Mouse (Mus musculus): ENCODE measurements around the gene Ccdc71.
A peak's percentile ranks its signal among the peaks of the same experiment; 100 is the strongest.

The Ccdc71 gene

GRCm38 (mm10) chr9:108459939-108460318 is 398 bp upstream of the Ccdc71 start:
- no peak for DNase-seq

DNA sequence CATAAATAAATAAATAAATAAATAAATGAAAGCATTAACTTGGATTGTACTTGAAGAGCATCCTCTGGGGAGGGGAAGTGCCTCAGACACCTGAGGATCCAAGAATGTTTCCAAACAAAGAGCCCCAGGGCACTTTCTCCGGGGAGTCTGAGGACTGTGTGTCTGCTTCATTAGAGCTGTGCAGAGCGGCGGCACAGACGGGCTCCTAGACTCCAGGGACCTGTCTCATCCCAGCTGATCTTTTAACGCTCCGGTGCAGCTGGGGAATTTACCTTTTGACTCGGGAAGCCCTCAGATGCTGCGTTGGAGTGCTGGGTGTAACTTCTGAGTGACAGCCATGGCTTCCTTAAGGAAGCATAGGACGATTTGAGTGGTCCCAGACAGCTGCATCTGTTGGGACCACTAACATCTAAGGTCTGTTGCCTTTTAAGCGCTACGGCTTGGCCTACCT is 879 bp downstream of the Ccdc71 start, which contains the start of gene Klhdc8b:
Gene Klhdc8b, minus strand, starts transcription at position 401 of the 451 bp plus-strand sequence.
- peak; percentile 38 to 71 for DNase-seq

- DNase-seq: no peak
These were observed 1.3 kb downstream of the Ccdc71 start for GRCm38 (mm10) chr9:108461675-108462074.

DNA sequence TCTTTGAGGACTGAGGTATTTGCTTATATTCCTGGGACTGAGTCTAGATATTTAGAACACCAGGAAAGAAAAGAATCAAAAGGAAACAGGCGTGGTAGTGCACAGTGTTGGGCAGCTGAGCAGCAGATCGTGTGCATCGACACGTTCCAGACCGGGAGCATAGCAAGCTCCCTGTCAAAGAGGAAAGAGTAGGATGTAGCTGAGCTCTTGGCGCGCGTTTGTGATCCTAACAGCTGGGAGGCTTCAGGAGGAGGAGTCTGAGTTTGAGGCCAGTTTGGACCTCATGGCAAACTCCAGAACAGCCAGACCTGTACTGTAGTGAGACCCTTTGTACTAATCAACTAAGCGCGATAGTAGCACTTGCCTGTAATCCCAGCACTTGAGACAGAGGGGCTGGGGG is 1.9 kb downstream of the Ccdc71 start:
- peak in 1 of 2 experiments; percentile 29 for DNase-seq

GRCm38 (mm10) chr9:108463713-108464112 is 3.4 kb downstream of the Ccdc71 start:
- DNase-seq: no peak

DNA sequence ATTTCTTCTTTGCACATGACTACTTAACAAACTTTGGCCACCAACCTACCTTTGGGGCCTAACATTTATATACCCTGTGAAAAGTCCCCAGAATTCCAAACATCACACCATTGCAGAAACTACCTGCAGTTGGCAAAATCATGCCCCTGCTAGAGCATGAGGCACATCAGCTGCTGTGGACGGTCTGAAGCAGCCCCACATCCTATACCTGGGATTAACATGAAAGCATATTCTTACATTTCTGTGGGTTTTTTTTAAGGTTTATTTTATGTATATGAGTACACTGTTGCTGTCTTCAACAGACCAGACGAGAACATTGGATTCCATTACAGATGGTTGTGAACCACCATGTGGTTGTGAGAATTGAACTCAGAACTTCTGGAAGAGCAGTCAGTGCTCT is 5.9 kb downstream of the Ccdc71 start:
- DNase-seq: no peak

GRCm38 (mm10) chr9:108469430-108469829 is 9.1 kb downstream of the Ccdc71 start:
- peak in 1 of 2 experiments; percentile 18 for DNase-seq

DNA sequence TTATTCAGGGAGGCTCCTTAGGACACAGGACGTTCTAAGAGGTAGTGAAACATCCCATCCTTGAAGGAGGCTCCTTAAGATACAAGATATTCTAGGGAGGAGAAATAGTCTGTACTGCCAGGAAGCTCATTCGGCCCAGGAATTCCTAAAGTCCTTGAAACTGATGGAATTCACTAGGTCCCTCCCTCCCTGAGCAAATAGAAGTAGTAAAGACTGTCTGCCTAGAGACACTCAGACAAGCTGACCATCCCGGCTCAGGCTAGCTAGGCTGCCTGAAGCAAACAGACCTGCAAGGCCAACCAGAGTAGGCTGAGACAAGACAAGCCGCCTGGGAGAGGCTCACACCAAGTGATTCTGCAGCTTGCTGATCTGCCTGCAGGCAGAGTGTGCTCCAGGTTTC is 9.5 kb downstream of the Ccdc71 start:
- peak in 1 of 2 experiments; percentile 21 for DNase-seq

DNA sequence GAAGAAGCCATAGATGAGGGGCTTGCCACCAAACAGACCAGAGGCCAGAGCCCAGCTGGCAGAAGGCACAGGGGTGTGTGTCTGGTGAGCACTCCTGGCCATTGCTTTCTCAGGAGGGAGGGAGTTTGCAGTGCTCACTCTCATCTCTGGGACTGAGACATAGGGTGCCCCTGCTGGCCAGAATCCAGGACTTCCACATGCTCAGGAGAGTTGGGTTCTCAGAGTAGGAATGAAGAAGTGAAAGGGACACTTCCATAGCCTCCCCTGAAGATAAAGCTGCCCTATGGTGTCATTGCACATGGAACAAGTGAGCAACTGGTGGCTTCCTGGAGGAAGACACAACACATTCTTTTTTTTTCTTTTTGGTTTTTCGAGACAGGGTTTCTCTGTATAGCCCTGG is 14.2 kb downstream of the Ccdc71 start:
- no peak for DNase-seq

DNA sequence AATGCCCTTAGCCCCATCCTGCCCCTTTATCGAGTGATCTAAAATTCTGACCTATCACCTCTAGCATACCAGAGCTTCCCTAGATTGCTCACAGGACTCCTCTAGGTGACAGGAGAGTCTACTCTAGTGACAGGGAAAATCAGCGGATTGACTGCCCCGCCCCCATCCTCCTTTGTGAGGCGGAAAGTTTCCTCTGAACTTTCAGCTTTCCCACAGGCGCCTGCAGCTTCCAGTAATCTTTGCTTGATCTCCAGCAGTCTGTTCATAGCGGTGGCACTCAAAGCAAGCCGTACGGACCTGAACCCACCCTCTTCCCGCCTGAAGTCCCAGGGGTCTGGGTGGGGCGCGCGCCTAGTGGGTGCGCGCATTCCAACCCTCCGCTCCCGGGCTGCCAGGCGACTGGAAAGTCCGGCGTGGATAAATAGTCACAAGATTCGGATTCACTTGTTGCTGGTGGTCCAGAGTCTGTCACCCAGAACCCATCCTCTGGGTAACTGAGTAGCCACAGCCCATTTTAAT is 18.4 kb downstream of the Ccdc71 start:
- peak; percentile 87 to 91 for DNase-seq

- DNase-seq: peak in 1 of 2 experiments; percentile 32
These were observed 18.9 kb downstream of the Ccdc71 start for GRCm38 (mm10) chr9:108479241-108479640.

- peak; percentile 43 to 54 for DNase-seq
These were observed 19.5 kb downstream of the Ccdc71 start, which contains the start of gene Lamb2 for GRCm38 (mm10) chr9:108479721-108480351. Gene Lamb2, plus strand, starts transcription at chr9:108479736.

GRCm38 (mm10) chr9:108480813-108481519 is 20.6 kb downstream of the Ccdc71 start:
- DNase-seq: peak in 1 of 2 experiments; percentile 34

- peak in 1 of 2 experiments; percentile 33 for DNase-seq
These were observed 21.3 kb downstream of the Ccdc71 start for GRCm38 (mm10) chr9:108481520-108482210.

DNA sequence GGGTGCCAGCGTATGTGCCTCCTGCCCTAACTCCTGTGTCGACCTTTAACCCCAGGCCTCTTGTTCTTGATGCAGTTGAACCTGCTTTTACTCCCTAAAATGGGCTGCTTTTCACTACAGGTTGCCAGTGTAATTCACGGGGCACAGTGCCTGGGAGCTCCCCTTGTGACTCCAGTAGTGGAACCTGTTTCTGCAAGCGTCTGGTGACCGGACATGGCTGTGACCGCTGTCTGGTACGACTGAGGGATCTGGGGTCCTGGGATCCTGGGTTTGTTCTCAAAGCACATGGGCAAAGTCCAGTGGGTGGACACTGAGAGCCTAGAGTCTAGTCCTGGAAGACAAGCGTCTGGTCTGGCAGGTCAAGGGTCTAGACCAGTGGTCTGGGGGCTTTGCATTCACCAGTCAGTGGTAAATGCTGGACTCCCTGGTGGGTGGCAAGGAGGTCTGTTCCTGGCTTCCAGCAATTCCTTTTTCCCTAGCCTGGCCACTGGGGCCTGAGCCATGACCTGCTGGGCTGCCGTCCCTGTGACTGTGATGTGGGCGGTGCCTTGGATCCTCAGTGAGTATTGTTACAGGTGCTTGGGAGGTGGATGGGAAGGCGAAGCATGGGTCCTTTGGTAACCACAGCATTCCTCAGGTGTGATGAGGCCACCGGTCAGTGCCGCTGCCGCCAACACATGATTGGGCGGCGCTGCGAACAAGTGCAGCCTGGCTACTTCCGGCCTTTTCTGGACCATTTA is 22.9 kb downstream of the Ccdc71 start:
- peak in 1 of 2 experiments; percentile 31 for DNase-seq

DNA sequence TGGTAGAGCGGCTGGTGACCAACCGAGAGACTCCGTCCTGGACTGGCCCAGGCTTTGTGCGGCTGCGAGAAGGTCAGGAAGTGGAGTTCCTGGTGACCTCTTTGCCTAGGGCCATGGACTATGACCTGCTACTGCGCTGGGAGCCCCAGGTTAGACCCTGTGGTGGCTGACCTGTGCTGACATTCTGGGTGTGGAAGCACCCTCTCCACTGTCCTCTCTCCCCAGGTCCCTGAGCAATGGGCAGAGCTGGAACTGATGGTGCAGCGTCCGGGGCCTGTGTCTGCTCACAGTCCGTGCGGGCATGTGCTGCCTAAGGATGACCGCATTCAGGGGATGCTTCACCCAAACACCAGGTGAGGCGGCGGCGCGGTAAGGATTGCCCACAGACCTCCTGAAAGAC is 23.7 kb downstream of the Ccdc71 start:
- peak in 1 of 2 experiments; percentile 34 for DNase-seq

- DNase-seq: peak in 1 of 2 experiments; percentile 31
These were observed 25.1 kb downstream of the Ccdc71 start for GRCm38 (mm10) chr9:108485301-108485875.

GRCm38 (mm10) chr9:108486973-108487530 is 26.7 kb downstream of the Ccdc71 start:
- DNase-seq: peak in 1 of 2 experiments; percentile 38

- DNase-seq: peak in 1 of 2 experiments; percentile 43
These were observed 28.1 kb downstream of the Ccdc71 start for GRCm38 (mm10) chr9:108488403-108488802.

- DNase-seq: peak in 1 of 2 experiments; percentile 45
These were observed 28.9 kb downstream of the Ccdc71 start for GRCm38 (mm10) chr9:108489215-108489614.

Data from kidney, postnatal 25 days (tissue).